Mouse (Mus musculus): Measurements from ENCODE around the gene Uggt2. TPM values are rescaled to one million over a fixed set of nuclear protein-coding genes. Genes with fewer than 3 reads are reported as not detected.

Gene Uggt2
- total and polyA plus RNA-seq, 2 experiments from 2014 or later: 4.5 to 5.2 TPM

DNA sequence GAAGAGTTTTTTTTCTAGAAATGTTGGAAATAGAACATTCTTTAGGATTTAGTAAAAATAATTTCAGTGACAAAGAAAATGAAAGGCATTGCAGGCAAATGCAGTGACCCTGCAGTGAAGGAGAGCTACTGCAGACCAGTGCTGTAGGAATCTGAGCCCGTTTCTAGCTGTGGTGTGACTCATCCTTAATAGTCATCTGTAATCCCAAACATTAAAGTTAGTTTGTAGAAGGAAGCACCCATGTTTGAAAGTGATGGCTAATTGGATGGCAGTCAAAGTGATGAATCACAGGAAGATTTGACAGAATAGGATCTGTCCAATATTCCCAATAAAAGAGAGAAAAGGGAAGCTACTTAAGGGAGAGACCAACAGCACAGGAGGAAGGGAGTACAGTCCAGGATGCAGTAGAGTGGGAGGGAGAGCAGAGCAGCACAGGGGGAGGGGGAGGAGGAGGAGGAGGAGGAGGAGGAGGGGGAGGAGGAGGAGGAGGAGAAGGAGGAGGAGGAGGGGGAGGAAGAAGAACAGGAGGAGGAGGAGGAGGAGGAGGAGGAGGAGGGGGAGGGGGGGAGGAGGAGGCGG lies 71.5 kb downstream of the Uggt2 start:
- TF ChIP-seq EP300 (IDR thresholded peaks at IDR 0.05; ENCODE audit: low read depth) (no peak), CTCF (IDR thresholded peaks at IDR 0.05; ENCODE audit: low read depth) (no peak)
- DNase-seq (ENCODE audit: low spot score) (no peak), ATAC-seq (ENCODE audit: insufficient read depth, low read depth) (no peak)
- WGBS: 63% methylated on average over 2 of the region's 2 CpGs
- H3K4me3 ChIP-seq (ENCODE audit: low read depth, low read length): no peak overlapping the region
- H3K9ac ChIP-seq (replicated peaks; ENCODE audit: low read depth, low read length): no peak overlapping the region
- no peak overlapping the region for H3K4me2 ChIP-seq (ENCODE audit: low read depth, low read length)
- H3K36me3 ChIP-seq (replicated peaks; ENCODE audit: control insufficient read depth, insufficient read depth, low read length): 0 out of 2 replicates have a peak, but pooled peaks cover 12% of the 10 kb centered on the region
- no peaks in the 10 kb centered on the region for H3K9me3 ChIP-seq (replicated peaks; ENCODE audit: control insufficient read depth, low read length)
- H3K27ac ChIP-seq (ENCODE audit: low read depth): no peak overlapping the region
- H3K4me1 ChIP-seq (ENCODE audit: control insufficient read depth, insufficient read depth): no peaks in the 10 kb centered on the region
- no peaks in the 10 kb centered on the region for H3K27me3 ChIP-seq (ENCODE audit: control insufficient read depth, insufficient read depth, low read length)

DNA sequence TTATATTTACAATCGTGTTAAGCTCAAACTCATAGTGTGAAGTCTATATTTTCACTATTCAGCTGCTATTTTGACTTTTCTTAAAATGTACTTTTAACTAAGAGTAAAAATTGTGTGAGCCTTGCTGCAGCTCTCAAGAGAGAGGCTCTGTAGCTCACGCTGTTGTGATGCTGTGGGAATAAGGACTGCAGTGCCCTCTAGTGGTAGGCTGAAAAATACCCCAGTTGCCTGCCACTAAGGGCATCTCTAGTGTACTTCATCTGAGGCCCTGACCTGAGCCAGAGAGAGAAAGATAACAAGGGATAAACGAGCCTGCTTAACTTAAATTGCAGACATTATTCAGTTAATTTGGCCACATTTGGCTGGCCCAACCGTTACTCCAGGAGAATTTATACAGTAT lies 72.1 kb downstream of the Uggt2 start:
- DNase-seq (ENCODE audit: low spot score): peak; percentile 51
- no peak overlapping the region for H3K4me3 ChIP-seq (ENCODE audit: low read depth, low read length)
- 0 out of 2 replicates have a peak, but pooled peaks cover 12% of the 10 kb centered on the region for H3K36me3 ChIP-seq (replicated peaks; ENCODE audit: control insufficient read depth, insufficient read depth, low read length)
- no peak for ATAC-seq (ENCODE audit: insufficient read depth, low read depth)
- no peak overlapping the region for H3K4me2 ChIP-seq (ENCODE audit: low read depth, low read length)
- no peaks in the 10 kb centered on the region for H3K27me3 ChIP-seq (ENCODE audit: control insufficient read depth, insufficient read depth, low read length)
- H3K27ac ChIP-seq (ENCODE audit: low read depth): no peak overlapping the region
- 33% methylated on average over 4 of the region's 4 CpGs for WGBS
- no peaks in the 10 kb centered on the region for H3K4me1 ChIP-seq (ENCODE audit: control insufficient read depth, insufficient read depth)
- TF ChIP-seq EP300 (IDR thresholded peaks at IDR 0.05; ENCODE audit: low read depth): no peak
- TF ChIP-seq CTCF (IDR thresholded peaks at IDR 0.05; ENCODE audit: low read depth): peak; percentile 81
- no peak overlapping the region for H3K9ac ChIP-seq (replicated peaks; ENCODE audit: low read depth, low read length)
- H3K9me3 ChIP-seq (replicated peaks; ENCODE audit: control insufficient read depth, low read length): no peaks in the 10 kb centered on the region

DNA sequence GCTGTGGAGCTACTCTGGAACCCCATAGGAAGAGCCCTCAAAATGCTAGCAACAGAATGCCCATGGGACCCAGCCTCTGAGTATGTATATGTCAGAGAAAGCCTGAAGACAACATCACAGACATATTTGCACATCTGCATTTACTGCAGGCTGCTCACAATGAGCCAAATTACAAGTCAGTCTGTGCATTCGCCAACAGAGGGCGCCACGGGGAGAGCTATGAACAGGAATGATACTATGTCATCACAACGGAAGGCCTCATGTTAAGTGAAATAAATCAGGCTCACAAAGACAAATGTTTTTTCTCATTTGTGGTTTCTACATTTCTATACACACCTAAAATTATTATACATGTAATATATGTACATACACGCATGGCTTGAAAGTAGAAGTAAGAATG lies 73.3 kb downstream of the Uggt2 start:
- Histone ChIP-seq H3K27me3 (ENCODE audit: control insufficient read depth, insufficient read depth, low read length) (no peaks in the 10 kb centered on the region), H3K27ac (ENCODE audit: low read depth) (no peak overlapping the region), H3K4me3 (ENCODE audit: low read depth, low read length) (no peak overlapping the region), H3K9ac (replicated peaks; ENCODE audit: low read depth, low read length) (no peak overlapping the region), H3K36me3 (replicated peaks; ENCODE audit: control insufficient read depth, insufficient read depth, low read length) (0 out of 2 replicates have a peak, but pooled peaks cover 8% of the 10 kb centered on the region), H3K4me1 (ENCODE audit: control insufficient read depth, insufficient read depth) (no peaks in the 10 kb centered on the region), H3K4me2 (ENCODE audit: low read depth, low read length) (no peak overlapping the region), H3K9me3 (replicated peaks; ENCODE audit: control insufficient read depth, low read length) (no peaks in the 10 kb centered on the region)
- TF ChIP-seq EP300 (IDR thresholded peaks at IDR 0.05; ENCODE audit: low read depth): no peak
- 0 out of 2 replicates have a peak, but pooled peaks have one; percentile 20 for TF ChIP-seq CTCF (IDR thresholded peaks at IDR 0.05; ENCODE audit: low read depth)
- ATAC-seq (ENCODE audit: insufficient read depth, low read depth): no peak
- 70% methylated on average over 5 of the region's 5 CpGs for WGBS
- DNase-seq (ENCODE audit: low spot score): no peak

DNA sequence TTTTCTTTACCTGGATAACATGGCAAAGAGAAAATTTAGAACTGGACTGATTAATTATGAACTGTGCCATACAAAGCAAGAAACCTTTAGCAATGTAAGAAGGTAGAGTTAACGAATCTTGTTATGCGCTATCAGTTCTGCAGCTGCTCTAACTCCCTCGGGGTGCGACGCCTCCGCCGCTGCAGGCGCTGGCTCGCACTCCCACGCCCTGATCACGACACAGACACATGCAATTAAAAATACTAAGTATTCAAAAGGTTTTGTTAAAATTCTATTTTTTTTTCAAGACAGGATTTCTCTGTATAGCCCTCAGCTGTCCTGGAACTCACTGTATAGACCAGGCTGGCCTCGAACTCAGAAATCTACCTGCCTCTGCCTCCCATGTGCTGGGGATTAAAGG lies 85.7 kb downstream of the Uggt2 start:
- Histone ChIP-seq H3K4me1 (ENCODE audit: control insufficient read depth, insufficient read depth) (no peaks in the 10 kb centered on the region), H3K27me3 (ENCODE audit: control insufficient read depth, insufficient read depth, low read length) (no peaks in the 10 kb centered on the region), H3K27ac (ENCODE audit: low read depth) (no peak overlapping the region), H3K36me3 (replicated peaks; ENCODE audit: control insufficient read depth, insufficient read depth, low read length) (no peaks in the 10 kb centered on the region), H3K4me3 (ENCODE audit: low read depth, low read length) (no peak overlapping the region), H3K9ac (replicated peaks; ENCODE audit: low read depth, low read length) (no peak overlapping the region), H3K9me3 (replicated peaks; ENCODE audit: control insufficient read depth, low read length) (no peaks in the 10 kb centered on the region), H3K4me2 (ENCODE audit: low read depth, low read length) (no peak overlapping the region)
- DNase-seq (ENCODE audit: low spot score): no peak
- TF ChIP-seq CTCF (IDR thresholded peaks at IDR 0.05; ENCODE audit: low read depth) (no peak), EP300 (IDR thresholded peaks at IDR 0.05; ENCODE audit: low read depth) (no peak)
- WGBS: 72% methylated on average over 12 of the region's 12 CpGs
- no peak for ATAC-seq (ENCODE audit: insufficient read depth, low read depth)

- no peak for DNase-seq (ENCODE audit: low spot score)
- no peaks in the 10 kb centered on the region for H3K36me3 ChIP-seq (replicated peaks; ENCODE audit: control insufficient read depth, insufficient read depth, low read length)
- peak; percentile 44; the same call in 1 of the 2 replicates for ATAC-seq (ENCODE audit: insufficient read depth, low read depth)
- WGBS: 66% methylated on average over 23 of the region's 23 CpGs
- no peaks in the 10 kb centered on the region for H3K9me3 ChIP-seq (replicated peaks; ENCODE audit: control insufficient read depth, low read length)
- no peak overlapping the region for H3K27ac ChIP-seq (ENCODE audit: low read depth)
- H3K4me2 ChIP-seq (ENCODE audit: low read depth, low read length): 0 out of 2 replicates have a peak overlapping the region, but pooled peaks have one; percentile 0
- TF ChIP-seq EP300 (IDR thresholded peaks at IDR 0.05; ENCODE audit: low read depth) (no peak), CTCF (IDR thresholded peaks at IDR 0.05; ENCODE audit: low read depth) (no peak)
- no peak overlapping the region for H3K4me3 ChIP-seq (ENCODE audit: low read depth, low read length)
- H3K4me1 ChIP-seq (ENCODE audit: control insufficient read depth, insufficient read depth): no peaks in the 10 kb centered on the region
- H3K9ac ChIP-seq (replicated peaks; ENCODE audit: low read depth, low read length): no peak overlapping the region
- H3K27me3 ChIP-seq (ENCODE audit: control insufficient read depth, insufficient read depth, low read length): no peaks in the 10 kb centered on the region
Measured at GRCm38 (mm10) chr14:119012607-119013431, 86.4 kb downstream of the Uggt2 start.
